Mouse (Mus musculus): ENCODE data around the gene Csnk2a2.

The Csnk2a2 gene

DNA sequence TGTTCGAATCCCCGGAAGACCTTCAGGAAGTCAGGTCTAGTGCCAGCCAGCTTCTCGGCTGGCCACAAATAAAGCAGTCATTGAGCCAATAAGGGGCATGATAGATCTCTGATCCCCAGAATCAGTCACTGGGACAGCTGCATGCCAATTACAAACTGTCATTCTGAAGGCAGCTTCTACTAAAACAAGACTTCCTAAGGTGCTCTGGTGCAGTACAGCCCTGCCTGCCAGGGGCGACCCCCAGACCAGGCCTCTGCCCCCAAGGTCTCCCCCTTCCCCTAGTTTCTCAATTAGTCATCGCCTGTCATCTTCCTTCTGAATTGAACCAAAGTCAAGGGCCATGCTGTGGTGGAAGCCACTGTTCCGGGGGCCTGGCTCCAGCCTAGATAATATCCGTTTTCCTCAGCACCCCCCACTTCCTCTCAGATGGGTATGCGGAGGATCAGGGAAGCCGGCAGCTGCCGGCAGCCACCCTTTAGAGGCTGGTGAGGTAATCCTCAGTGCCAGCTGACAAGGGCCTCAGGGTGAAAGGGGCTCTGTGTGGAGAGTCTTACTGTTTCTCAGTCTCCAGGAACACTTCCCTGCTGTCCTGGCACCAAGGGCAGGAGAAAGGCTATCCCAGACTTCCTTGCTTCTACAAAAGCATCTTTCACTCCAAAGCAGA is 78.4 kb downstream of the Csnk2a2 start:
- DNase-seq = no peak

- DNase-seq = no peak
These were observed 80.3 kb downstream of the Csnk2a2 start for GRCm38 (mm10) chr8:95409518-95409917.

GRCm38 (mm10) chr8:95401091-95401490 is 88.7 kb downstream of the Csnk2a2 start:
- DNase-seq = no peak

DNA sequence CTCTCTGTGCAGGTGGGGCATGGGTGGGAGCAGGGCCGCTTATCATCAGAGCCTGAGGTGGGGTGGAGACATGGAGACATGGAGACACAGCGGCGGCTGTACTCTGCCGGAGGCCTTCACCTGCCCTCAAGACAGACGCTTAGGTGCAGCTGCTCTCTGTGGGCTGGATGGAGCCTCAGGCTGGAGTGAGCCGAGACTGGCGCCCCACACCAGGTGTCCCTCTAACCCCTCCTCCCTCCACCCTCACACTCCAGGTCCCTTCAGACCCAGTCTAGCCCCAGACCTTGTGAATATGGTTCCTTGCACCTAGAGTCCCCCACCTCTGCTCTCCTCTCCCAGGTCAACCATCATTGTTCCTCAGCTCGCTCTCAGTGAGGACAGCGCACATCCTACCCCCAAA is 90.7 kb downstream of the Csnk2a2 start:
- no peak for DNase-seq

DNA sequence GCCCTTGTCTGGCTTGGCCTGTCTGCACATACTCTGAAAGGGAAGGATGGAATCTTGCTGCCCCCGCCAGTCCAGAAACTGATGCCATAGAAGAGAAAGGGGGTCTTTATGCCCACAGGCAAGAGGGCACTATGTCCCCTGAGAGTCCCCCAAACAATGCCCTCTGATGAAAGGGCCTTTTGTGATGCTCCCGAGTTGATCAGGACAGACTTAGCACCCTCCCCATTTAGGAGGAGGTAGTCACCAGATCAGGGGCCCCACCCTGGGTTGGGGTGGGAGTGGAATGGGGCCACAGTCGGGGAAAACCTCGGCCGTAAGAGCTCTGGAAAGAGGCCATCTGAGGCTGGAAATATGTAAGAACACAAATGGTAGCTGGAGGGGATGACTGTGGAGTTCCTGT is 92.6 kb downstream of the Csnk2a2 start:
- DNase-seq = no peak

DNA sequence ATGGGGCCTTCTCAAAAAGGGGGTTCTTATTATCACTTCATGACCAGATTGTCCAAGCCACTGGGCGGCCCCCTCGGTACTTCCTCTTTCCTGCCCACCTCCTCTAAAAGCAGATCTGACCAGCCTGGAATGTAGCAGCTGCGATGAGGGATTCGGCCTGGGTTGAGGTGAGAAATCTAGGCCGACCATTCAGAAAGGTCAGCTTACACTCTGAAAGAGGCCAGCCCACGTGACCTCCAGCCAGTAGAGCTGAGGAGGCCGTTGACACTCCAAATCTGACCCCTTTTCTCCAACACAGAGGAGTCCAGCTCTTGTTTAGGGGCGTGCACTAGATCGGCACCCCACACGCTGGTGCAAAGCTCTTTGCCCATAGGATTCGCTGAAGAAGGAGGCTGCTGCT is 93.1 kb downstream of the Csnk2a2 start:
- no peak for DNase-seq
